Mouse (Mus musculus) neural tube, embryonic 11.5 days (tissue): ENCODE data around the gene Fbrsl1. TPM values are rescaled to one million over a fixed set of nuclear protein-coding genes. Genes with fewer than 3 reads are reported as not detected.
A peak's percentile ranks its signal among the peaks of the same experiment; 100 is the strongest.

Experiments used
- ATAC-seq: fragments of 200-750 bp; cut with Nextera tagmentation; 2 replicates; pipeline ENCODE4 v1.8.0; 2017; ENCODE audit warnings: moderate number of reproducible peaks, mild to moderate bottlenecking, moderate TSS enrichment, moderate library complexity; ENCODE audit not compliant: insufficient read depth, low FRiP score, low TSS enrichment
- DNase-seq: peaks from one replicate; pipeline ENCODE4 v3.0.0-alpha.2; 2015; ENCODE audit warnings: low spot score
- H3K27ac ChIP-seq: fragments of 300-500 bp; sonication (generic); 2 replicates; pipeline ENCODE4 v1.5.1; 2014; ENCODE audit warnings: low read depth, mild to moderate bottlenecking, low read length
- H3K27me3 ChIP-seq: fragments of 300-500 bp; sonication (generic); 2 replicates; pipeline ENCODE4 v1.6.1; 2014; ENCODE audit warnings: mild to moderate bottlenecking, low read length, mixed read lengths; ENCODE audit not compliant: control insufficient read depth, insufficient read depth
- H3K36me3 ChIP-seq: fragments of 300-500 bp; sonication (generic); 2 replicates; pipeline ENCODE4 v1.6.1; 2014; ENCODE audit warnings: mild to moderate bottlenecking, low read length, moderate library complexity, mixed read lengths; ENCODE audit not compliant: control insufficient read depth, insufficient read depth
- H3K4me1 ChIP-seq: fragments of 300-500 bp; sonication (generic); 2 replicates; pipeline ENCODE4 v1.6.1; 2014; ENCODE audit warnings: low read length, mixed read lengths; ENCODE audit not compliant: control insufficient read depth, insufficient read depth
- H3K4me2 ChIP-seq: fragments of 300-500 bp; sonication (generic); 2 replicates; pipeline ENCODE4 v1.6.1; 2014; ENCODE audit warnings: low read depth, mild to moderate bottlenecking, moderate library complexity
- H3K4me3 ChIP-seq: fragments of 300-500 bp; sonication (generic); 2 replicates; pipeline ENCODE4 v1.5.1; 2014; ENCODE audit warnings: low read depth, low read length
- H3K9ac ChIP-seq: fragments of 300-500 bp; sonication (generic); 2 replicates; pipeline ENCODE4 v1.6.1; 2014; ENCODE audit warnings: mild to moderate bottlenecking, low read length
- H3K9me3 ChIP-seq: fragments of 300-500 bp; sonication (generic); 2 replicates; pipeline ENCODE4 v1.6.1; 2016; ENCODE audit warnings: low read length; ENCODE audit not compliant: control insufficient read depth
- WGBS: fragments of 180-500 bp; shearing (Covaris S2); extraction: QIAGEN DNeasy Blood & Tissue Kit; methylation state at CpG from one replicate; pipeline ENCODE4 v1.1.7; 2014; 5-methylcytosine and 5-hydroxymethylcytosine counted together
- polyA plus RNA-seq: library from polyadenylated mRNA; unstranded; fragments of >200 nt; fragmentation: Nextera tagmentation; extraction: Ambion mirVana; gene quantifications from 2 replicates; pipeline ENCODE4 v1.2.1, GENCODE M21; 2014

Fbrsl1 gene
- polyA plus RNA-seq, 1 experiment from 2014 or later: 25.4 TPM

DNA sequence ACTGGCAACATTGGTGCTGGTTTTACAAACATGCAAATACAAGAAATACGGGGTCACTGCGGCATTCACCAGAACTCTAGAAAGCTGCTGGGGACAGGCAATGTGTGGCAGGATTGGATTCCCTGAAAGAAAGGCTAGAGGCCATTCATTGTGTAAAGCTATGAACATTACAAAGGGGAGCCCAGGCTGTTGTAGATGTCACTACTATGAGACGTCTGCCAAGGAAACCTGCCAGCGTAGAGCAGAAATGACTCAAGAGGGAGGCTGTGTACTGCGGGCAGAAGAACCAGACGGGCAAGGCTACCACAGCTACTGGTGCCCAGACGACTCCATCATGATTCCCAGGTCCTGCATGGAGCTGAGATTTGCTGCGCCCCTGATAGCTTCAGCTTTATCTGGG, 47.2 kb downstream of the Fbrsl1 start:
- Histone ChIP-seq H3K4me2 (no peak overlapping the region), H3K9ac (no peak overlapping the region), H3K9me3 (no peaks in the 10 kb centered on the region), H3K4me3 (no peak overlapping the region), H3K36me3 (no peaks in the 10 kb centered on the region), H3K4me1 (no peaks in the 10 kb centered on the region), H3K27ac (no peak overlapping the region), H3K27me3 (no peaks in the 10 kb centered on the region)
- WGBS: 88% methylated on average over 8 of the region's 8 CpGs
- ATAC-seq: no peak
- no peak for DNase-seq

- no peaks in the 10 kb centered on the region for H3K4me1 ChIP-seq
- no peak overlapping the region for H3K4me3 ChIP-seq
- H3K4me2 ChIP-seq: no peak overlapping the region
- H3K9ac ChIP-seq: no peak overlapping the region
- no peaks in the 10 kb centered on the region for H3K9me3 ChIP-seq
- H3K27ac ChIP-seq: no peak overlapping the region
- H3K36me3 ChIP-seq: no peaks in the 10 kb centered on the region
- ATAC-seq: no peak
- no peaks in the 10 kb centered on the region for H3K27me3 ChIP-seq
- no peak for DNase-seq
- 81% methylated on average over 5 of the region's 5 CpGs for WGBS
Observed at GRCm38 (mm10) chr5:110395006-110395661, 53.2 kb downstream of the Fbrsl1 start.

DNA sequence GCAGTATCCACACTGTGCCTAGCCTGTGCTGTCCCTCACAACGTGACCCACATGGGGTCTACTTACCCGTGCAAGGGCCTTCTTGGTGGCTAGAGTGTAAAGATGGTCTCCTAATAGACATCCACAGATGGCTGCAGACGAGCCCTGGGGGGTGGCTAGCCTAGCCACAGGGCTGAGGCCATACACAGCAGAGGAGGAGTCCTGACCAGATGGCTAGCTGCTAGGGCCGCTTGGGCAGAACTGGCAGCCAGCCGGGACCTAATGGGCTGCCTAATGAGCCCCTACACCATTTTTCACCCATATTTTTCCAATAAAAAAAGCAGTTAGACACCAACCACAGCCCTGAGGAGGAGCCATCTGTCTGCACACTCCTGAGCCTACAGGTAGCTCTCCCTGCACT, 55.6 kb downstream of the Fbrsl1 start:
- H3K27ac ChIP-seq: no peak overlapping the region
- no peaks in the 10 kb centered on the region for H3K4me1 ChIP-seq
- DNase-seq (no peak), ATAC-seq (no peak)
- H3K36me3 ChIP-seq: no peaks in the 10 kb centered on the region
- no peak overlapping the region for H3K4me2 ChIP-seq
- H3K27me3 ChIP-seq: no peaks in the 10 kb centered on the region
- WGBS: 55% methylated on average over 5 of the region's 5 CpGs
- no peak overlapping the region for H3K9ac ChIP-seq
- H3K9me3 ChIP-seq: no peaks in the 10 kb centered on the region
- H3K4me3 ChIP-seq: no peak overlapping the region

DNA sequence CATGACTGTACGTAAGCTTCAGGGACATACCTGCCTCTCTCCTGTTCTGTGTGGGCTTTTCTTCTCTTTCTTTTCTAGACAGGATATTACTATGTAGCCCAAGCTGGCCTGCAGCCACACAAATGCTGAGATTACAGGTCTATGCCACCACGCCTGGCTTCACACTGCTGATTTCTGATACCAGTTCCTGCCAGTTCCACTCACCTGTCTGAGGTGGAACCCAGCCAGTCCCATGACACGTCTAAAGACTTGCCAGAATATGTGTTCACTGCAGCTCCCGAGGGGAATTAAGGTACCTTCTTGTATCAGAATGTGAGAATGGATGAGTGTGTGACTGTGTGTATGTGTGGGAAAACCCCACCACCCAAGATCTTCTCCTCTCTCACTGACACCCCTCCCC, 57.7 kb downstream of the Fbrsl1 start:
- no peaks in the 10 kb centered on the region for H3K9me3 ChIP-seq
- no peaks in the 10 kb centered on the region for H3K36me3 ChIP-seq
- no peak overlapping the region for H3K4me3 ChIP-seq
- H3K4me1 ChIP-seq: peaks cover 5% of the 10 kb centered on the region; the same call in 1 of the 2 replicates
- H3K9ac ChIP-seq: no peak overlapping the region
- H3K4me2 ChIP-seq: no peak overlapping the region
- no peak overlapping the region for H3K27ac ChIP-seq
- DNase-seq: no peak
- 85% methylated on average over 4 of the region's 4 CpGs for WGBS
- 0 out of 2 replicates have a peak, but pooled peaks cover 3% of the 10 kb centered on the region for H3K27me3 ChIP-seq
- no peak for ATAC-seq

GRCm38 (mm10) chr5:110387332-110387731, 61.0 kb downstream of the Fbrsl1 start:
- 0 out of 2 replicates have a peak, but pooled peaks cover 3% of the 10 kb centered on the region for H3K27me3 ChIP-seq
- H3K9me3 ChIP-seq: no peaks in the 10 kb centered on the region
- H3K4me1 ChIP-seq: peaks cover 11% of the 10 kb centered on the region; the same call in 1 of the 2 replicates
- H3K4me2 ChIP-seq: peak overlapping the region; percentile 68
- H3K27ac ChIP-seq: no peak overlapping the region
- DNase-seq (no peak), ATAC-seq (no peak)
- H3K4me3 ChIP-seq: peak overlapping the region; percentile 68
- H3K36me3 ChIP-seq: no peaks in the 10 kb centered on the region
- WGBS: 21% methylated on average over 8 of the region's 8 CpGs
- H3K9ac ChIP-seq: peak overlapping the region; percentile 41

GRCm38 (mm10) chr5:110386371-110387330, 61.7 kb downstream of the Fbrsl1 start:
- peak overlapping the region; percentile 68 for H3K4me3 ChIP-seq
- peak overlapping the region; percentile 68 for H3K4me2 ChIP-seq
- under 1% methylated on average over 88 of the region's 90 CpGs for WGBS
- H3K27ac ChIP-seq: peak overlapping the region; percentile 40; the same call in 1 of the 2 replicates
- 0 out of 2 replicates have a peak, but pooled peaks cover 3% of the 10 kb centered on the region for H3K27me3 ChIP-seq
- H3K4me1 ChIP-seq: peaks cover 11% of the 10 kb centered on the region; the same call in 1 of the 2 replicates
- H3K9me3 ChIP-seq: no peaks in the 10 kb centered on the region
- no peaks in the 10 kb centered on the region for H3K36me3 ChIP-seq
- peak; percentile 84 for DNase-seq
- peak; percentile 88 for ATAC-seq
- H3K9ac ChIP-seq: peak overlapping the region; percentile 71

GRCm38 (mm10) chr5:110385263-110385662, 63.0 kb downstream of the Fbrsl1 start:
- Histone ChIP-seq H3K9ac (no peak overlapping the region), H3K27me3 (0 out of 2 replicates have a peak, but pooled peaks cover 3% of the 10 kb centered on the region), H3K9me3 (no peaks in the 10 kb centered on the region), H3K4me2 (peak overlapping the region; percentile 68), H3K4me3 (peak overlapping the region; percentile 68), H3K27ac (no peak overlapping the region), H3K4me1 (peaks cover 11% of the 10 kb centered on the region; the same call in 1 of the 2 replicates), H3K36me3 (no peaks in the 10 kb centered on the region)
- ATAC-seq (no peak), DNase-seq (no peak)
- WGBS: 61% methylated on average over 4 of the region's 4 CpGs

DNA sequence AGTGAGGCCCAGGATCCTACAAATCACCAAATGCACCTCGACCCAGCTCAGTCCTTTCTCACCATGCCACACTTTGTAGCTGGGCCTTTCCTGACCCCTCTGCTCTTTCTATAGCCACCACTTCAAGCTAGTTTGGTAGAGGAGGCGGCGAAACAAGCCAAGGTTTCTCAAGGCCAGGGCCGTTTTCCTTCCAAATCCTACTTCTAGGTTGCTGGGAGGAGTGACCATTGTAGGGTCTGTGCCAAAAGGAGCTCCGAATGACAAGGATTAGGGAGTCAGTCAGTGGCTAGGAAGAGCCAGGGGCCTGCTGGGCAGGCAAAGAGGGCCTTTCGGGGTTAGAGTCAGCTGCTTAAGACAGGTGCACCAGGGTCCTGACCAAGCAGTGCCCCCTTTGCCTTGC, 63.8 kb downstream of the Fbrsl1 start:
- WGBS: 80% methylated on average over 6 of the region's 6 CpGs
- Histone ChIP-seq H3K27ac (no peak overlapping the region), H3K4me2 (peak overlapping the region; percentile 68; the same call in 1 of the 2 replicates), H3K9me3 (no peaks in the 10 kb centered on the region), H3K4me3 (no peak overlapping the region; the same call in 1 of the 2 replicates), H3K36me3 (peaks cover under 1% of the 10 kb centered on the region; the same call in 1 of the 2 replicates), H3K27me3 (0 out of 2 replicates have a peak, but pooled peaks cover 3% of the 10 kb centered on the region), H3K9ac (no peak overlapping the region), H3K4me1 (peaks cover 11% of the 10 kb centered on the region; the same call in 1 of the 2 replicates)
- DNase-seq (no peak), ATAC-seq (no peak)
